Mouse (Mus musculus): ENCODE measurements around the gene Tmtc2.

The Tmtc2 gene

DNA sequence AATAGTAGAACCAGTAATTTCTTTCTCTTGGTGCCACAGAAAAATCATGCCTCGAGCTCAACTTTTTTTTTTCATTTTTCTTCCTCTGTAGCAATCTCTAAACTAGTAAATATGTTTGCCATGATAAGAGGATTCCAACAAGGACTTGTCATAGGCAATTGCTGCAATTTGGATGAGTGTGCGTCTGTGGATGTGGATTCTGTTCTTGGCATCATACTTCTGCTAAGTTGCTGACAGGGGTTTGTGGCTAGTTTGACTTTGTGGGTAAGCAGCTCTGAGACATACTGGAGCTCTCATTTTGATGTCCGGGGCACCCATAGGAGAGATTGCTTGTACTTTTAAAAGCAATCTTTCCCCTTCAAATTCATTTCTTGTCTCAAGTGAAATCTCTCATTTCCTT is 432.1 kb downstream of the Tmtc2 start:
- DNase-seq = no peak
